Mouse (Mus musculus): ENCODE data around the gene Lpin2. TPM values are rescaled to one million over a fixed set of nuclear protein-coding genes. Genes with fewer than 3 reads are reported as not detected.

Gene Lpin2
- polyA plus RNA-seq, 1 experiment from 2014 or later, result 35.4 TPM

- no peak overlapping the region for H3K27ac ChIP-seq (ENCODE audit: low read depth, low read length)
- H3K9me3 ChIP-seq (ENCODE audit: control insufficient read depth, low read length), result no peaks in the 10 kb centered on the region
- H3K27me3 ChIP-seq (ENCODE audit: control insufficient read depth, insufficient read depth, low read length), result no peaks in the 10 kb centered on the region
- H3K9ac ChIP-seq (ENCODE audit: low read length), result no peak overlapping the region
- ATAC-seq (ENCODE audit: low FRiP score), result no peak
- H3K4me2 ChIP-seq, result no peak overlapping the region
- H3K4me3 ChIP-seq (ENCODE audit: low read depth, low read length), result no peak overlapping the region
- no peaks in the 10 kb centered on the region for H3K36me3 ChIP-seq (ENCODE audit: control insufficient read depth, insufficient read depth, low read length)
- H3K4me1 ChIP-seq (ENCODE audit: control insufficient read depth, insufficient read depth, low read length), result peaks cover 3% of the 10 kb centered on the region
- no peak for DNase-seq (ENCODE audit: low spot score, missing footprints)
- WGBS, result 81% methylated on average over 12 of the region's 12 CpGs
These were observed 24.0 kb downstream of the Lpin2 start for GRCm38 (mm10) chr17:71206136-71206893.

DNA sequence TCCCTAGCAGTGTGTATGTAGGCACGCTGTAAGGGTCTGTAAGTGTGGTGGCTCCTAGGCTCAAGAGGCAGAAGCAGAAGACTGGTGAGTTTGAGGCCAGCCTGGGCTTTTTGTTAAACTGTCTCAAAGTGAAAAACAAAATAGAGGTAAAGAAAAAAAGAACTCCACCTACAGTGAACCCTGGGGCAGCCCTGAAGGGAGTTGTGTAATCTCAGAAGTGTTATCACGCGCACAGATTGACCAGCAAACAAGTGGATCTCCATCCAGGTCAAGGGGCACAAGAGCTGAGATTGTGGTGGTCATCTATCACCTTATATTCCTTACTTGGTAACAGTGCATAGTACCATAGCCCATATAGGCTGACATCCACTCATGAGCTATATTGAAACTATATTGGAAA, 24.9 kb downstream of the Lpin2 start:
- H3K9ac ChIP-seq (ENCODE audit: low read length), result no peak overlapping the region
- DNase-seq (ENCODE audit: low spot score, missing footprints) (no peak), ATAC-seq (ENCODE audit: low FRiP score) (no peak)
- H3K36me3 ChIP-seq (ENCODE audit: control insufficient read depth, insufficient read depth, low read length), result no peaks in the 10 kb centered on the region
- H3K4me1 ChIP-seq (ENCODE audit: control insufficient read depth, insufficient read depth, low read length), result no peaks in the 10 kb centered on the region
- H3K9me3 ChIP-seq (ENCODE audit: control insufficient read depth, low read length), result no peaks in the 10 kb centered on the region
- no peak overlapping the region for H3K4me2 ChIP-seq
- H3K4me3 ChIP-seq (ENCODE audit: low read depth, low read length), result no peak overlapping the region
- no peaks in the 10 kb centered on the region for H3K27me3 ChIP-seq (ENCODE audit: control insufficient read depth, insufficient read depth, low read length)
- H3K27ac ChIP-seq (ENCODE audit: low read depth, low read length), result no peak overlapping the region
- WGBS, result 98% methylated on average over 3 of the region's 3 CpGs

GRCm38 (mm10) chr17:71208376-71208775, 26.0 kb downstream of the Lpin2 start:
- Histone ChIP-seq H3K9me3 (ENCODE audit: control insufficient read depth, low read length) (no peaks in the 10 kb centered on the region), H3K27me3 (ENCODE audit: control insufficient read depth, insufficient read depth, low read length) (no peaks in the 10 kb centered on the region), H3K4me2 (no peak overlapping the region), H3K4me3 (ENCODE audit: low read depth, low read length) (no peak overlapping the region), H3K4me1 (ENCODE audit: control insufficient read depth, insufficient read depth, low read length) (no peaks in the 10 kb centered on the region), H3K27ac (ENCODE audit: low read depth, low read length) (no peak overlapping the region), H3K36me3 (ENCODE audit: control insufficient read depth, insufficient read depth, low read length) (no peaks in the 10 kb centered on the region), H3K9ac (ENCODE audit: low read length) (no peak overlapping the region)
- 96% methylated on average over 1 of the region's 1 CpGs for WGBS
- ATAC-seq (ENCODE audit: low FRiP score), result no peak
- peak; percentile 23 for DNase-seq (ENCODE audit: low spot score, missing footprints)

DNA sequence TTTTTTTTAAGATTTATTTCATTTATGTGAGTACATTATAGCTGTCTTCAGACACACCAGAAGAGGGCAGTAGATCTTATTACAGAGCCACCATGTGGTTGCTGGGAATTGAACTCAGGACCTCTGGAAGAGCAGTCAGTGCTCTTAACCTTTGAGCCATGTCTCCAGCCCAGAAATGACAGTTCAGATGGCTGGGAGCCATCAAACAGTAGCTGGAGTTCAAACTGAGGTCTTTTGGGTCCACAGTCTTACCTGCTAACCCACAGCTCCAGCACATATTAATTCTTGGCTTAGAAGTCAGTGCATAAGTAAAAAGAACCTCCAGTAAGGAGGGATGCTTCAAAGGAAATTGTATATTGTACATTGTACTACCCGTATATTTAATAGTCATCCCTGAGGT, 26.6 kb downstream of the Lpin2 start:
- WGBS, result 98% methylated on average over 1 of the region's 1 CpGs

DNA sequence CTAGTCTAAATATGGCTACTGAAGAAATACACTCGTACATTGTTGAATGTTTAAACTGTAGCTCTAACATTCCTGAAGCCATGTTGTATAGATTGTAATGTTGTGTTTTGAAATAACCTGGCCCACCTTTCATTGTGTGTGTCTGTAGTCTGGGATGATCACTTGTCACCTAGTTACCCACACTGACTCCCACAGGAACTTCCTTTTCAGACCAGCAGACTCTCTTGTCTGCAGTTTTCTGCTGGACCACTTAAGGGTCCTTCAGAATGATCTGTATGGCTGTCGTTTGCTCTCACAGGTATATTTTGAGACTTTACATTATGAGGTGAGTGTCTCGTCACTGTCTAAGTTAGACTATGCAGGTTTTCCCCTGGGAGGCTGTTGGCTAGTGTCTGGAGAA, 27.6 kb downstream of the Lpin2 start:
- no peak for ATAC-seq (ENCODE audit: low FRiP score)
- peak; percentile 56 for DNase-seq (ENCODE audit: low spot score, missing footprints)
- H3K27ac ChIP-seq (ENCODE audit: low read depth, low read length), result no peak overlapping the region
- no peaks in the 10 kb centered on the region for H3K36me3 ChIP-seq (ENCODE audit: control insufficient read depth, insufficient read depth, low read length)
- H3K4me1 ChIP-seq (ENCODE audit: control insufficient read depth, insufficient read depth, low read length), result no peaks in the 10 kb centered on the region
- H3K9ac ChIP-seq (ENCODE audit: low read length), result no peak overlapping the region
- 92% methylated on average over 3 of the region's 3 CpGs for WGBS
- no peak overlapping the region for H3K4me2 ChIP-seq
- H3K4me3 ChIP-seq (ENCODE audit: low read depth, low read length), result no peak overlapping the region
- no peaks in the 10 kb centered on the region for H3K9me3 ChIP-seq (ENCODE audit: control insufficient read depth, low read length)
- H3K27me3 ChIP-seq (ENCODE audit: control insufficient read depth, insufficient read depth, low read length), result no peaks in the 10 kb centered on the region

More for the DNA sequence above, 26.6 kb downstream of the Lpin2 start:
- ATAC-seq (ENCODE audit: low FRiP score), result no peak
- no peaks in the 10 kb centered on the region for H3K27me3 ChIP-seq (ENCODE audit: control insufficient read depth, insufficient read depth, low read length)
- H3K9ac ChIP-seq (ENCODE audit: low read length), result no peak overlapping the region
- no peak for DNase-seq (ENCODE audit: low spot score, missing footprints)
- no peaks in the 10 kb centered on the region for H3K36me3 ChIP-seq (ENCODE audit: control insufficient read depth, insufficient read depth, low read length)
- no peaks in the 10 kb centered on the region for H3K4me1 ChIP-seq (ENCODE audit: control insufficient read depth, insufficient read depth, low read length)
- no peak overlapping the region for H3K4me3 ChIP-seq (ENCODE audit: low read depth, low read length)
- H3K4me2 ChIP-seq, result no peak overlapping the region
- H3K27ac ChIP-seq (ENCODE audit: low read depth, low read length), result no peak overlapping the region
- no peaks in the 10 kb centered on the region for H3K9me3 ChIP-seq (ENCODE audit: control insufficient read depth, low read length)

DNA sequence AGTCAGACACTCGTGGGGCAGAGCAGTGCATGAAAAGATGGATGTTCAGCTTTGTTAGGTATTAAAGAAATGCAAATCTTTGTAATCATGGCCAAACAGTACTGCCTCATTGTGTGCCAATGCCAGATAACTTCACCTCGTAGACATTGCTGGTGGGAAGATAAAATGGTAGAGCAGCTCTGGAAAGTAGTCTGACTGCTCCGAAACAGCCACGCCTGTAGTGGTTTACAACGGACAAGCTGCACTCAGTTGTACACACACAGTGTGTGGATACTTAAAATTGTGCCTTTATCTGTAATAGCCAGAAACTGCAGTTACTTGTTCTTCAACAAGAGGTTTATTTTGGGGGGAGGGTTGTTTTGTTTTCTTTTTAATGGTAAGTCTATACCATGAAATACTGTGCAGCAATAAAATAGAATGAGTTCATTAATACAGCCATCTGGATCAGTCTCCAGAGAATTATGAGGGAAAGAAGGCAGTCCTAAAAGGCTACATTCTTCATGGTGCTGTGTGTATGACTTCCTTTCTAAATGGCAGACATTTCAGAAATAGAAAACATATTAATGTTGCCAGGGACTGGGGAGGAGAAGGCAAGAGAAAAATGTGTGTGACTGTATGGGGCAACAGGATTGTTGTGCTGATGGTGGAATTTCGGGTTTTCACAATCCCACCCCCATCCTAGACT, 29.7 kb downstream of the Lpin2 start:
- no peak overlapping the region for H3K9ac ChIP-seq (ENCODE audit: low read length)
- H3K4me1 ChIP-seq (ENCODE audit: control insufficient read depth, insufficient read depth, low read length), result no peaks in the 10 kb centered on the region
- H3K4me3 ChIP-seq (ENCODE audit: low read depth, low read length), result no peak overlapping the region
- no peak overlapping the region for H3K4me2 ChIP-seq
- no peak overlapping the region for H3K27ac ChIP-seq (ENCODE audit: low read depth, low read length)
- no peaks in the 10 kb centered on the region for H3K27me3 ChIP-seq (ENCODE audit: control insufficient read depth, insufficient read depth, low read length)
- H3K36me3 ChIP-seq (ENCODE audit: control insufficient read depth, insufficient read depth, low read length), result no peaks in the 10 kb centered on the region
- peak; percentile 82 for DNase-seq (ENCODE audit: low spot score, missing footprints)
- no peaks in the 10 kb centered on the region for H3K9me3 ChIP-seq (ENCODE audit: control insufficient read depth, low read length)
- peak; percentile 33; the same call in 1 of the 2 replicates for ATAC-seq (ENCODE audit: low FRiP score)
- WGBS, result 76% methylated on average over 6 of the region's 6 CpGs

DNA sequence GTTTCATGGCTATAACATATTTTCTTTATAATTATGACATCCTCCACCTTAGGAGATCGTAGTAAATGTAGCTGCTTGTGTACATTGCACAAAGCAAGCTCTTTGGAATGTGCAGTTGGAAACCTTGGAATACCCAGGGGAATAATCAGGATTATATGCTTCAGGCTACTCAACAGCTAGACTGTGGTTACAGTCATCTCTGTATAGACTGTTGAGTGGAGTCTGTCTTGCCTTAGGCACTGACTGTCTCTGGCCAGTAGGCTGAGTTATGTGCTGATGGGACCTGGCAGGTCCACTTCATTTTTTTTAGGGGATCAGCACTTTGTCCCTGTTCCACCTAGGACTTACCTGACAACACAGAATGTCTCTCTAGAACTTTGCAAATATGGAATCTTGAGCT, 31.3 kb downstream of the Lpin2 start:
- no peak overlapping the region for H3K4me3 ChIP-seq (ENCODE audit: low read depth, low read length)
- H3K4me2 ChIP-seq, result no peak overlapping the region
- no peak overlapping the region for H3K9ac ChIP-seq (ENCODE audit: low read length)
- ATAC-seq (ENCODE audit: low FRiP score) (no peak), DNase-seq (ENCODE audit: low spot score, missing footprints) (peak; percentile 54)
- 94% methylated on average over 1 of the region's 1 CpGs for WGBS
- H3K27ac ChIP-seq (ENCODE audit: low read depth, low read length), result no peak overlapping the region
- no peaks in the 10 kb centered on the region for H3K9me3 ChIP-seq (ENCODE audit: control insufficient read depth, low read length)
- no peaks in the 10 kb centered on the region for H3K4me1 ChIP-seq (ENCODE audit: control insufficient read depth, insufficient read depth, low read length)
- no peaks in the 10 kb centered on the region for H3K27me3 ChIP-seq (ENCODE audit: control insufficient read depth, insufficient read depth, low read length)
- 0 out of 2 replicates have a peak, but pooled peaks cover 5% of the 10 kb centered on the region for H3K36me3 ChIP-seq (ENCODE audit: control insufficient read depth, insufficient read depth, low read length)

GRCm38 (mm10) chr17:71214514-71215240, 32.3 kb downstream of the Lpin2 start:
- Histone ChIP-seq H3K9me3 (ENCODE audit: control insufficient read depth, low read length) (no peaks in the 10 kb centered on the region), H3K4me3 (ENCODE audit: low read depth, low read length) (no peak overlapping the region), H3K36me3 (ENCODE audit: control insufficient read depth, insufficient read depth, low read length) (0 out of 2 replicates have a peak, but pooled peaks cover 5% of the 10 kb centered on the region), H3K9ac (ENCODE audit: low read length) (no peak overlapping the region), H3K4me1 (ENCODE audit: control insufficient read depth, insufficient read depth, low read length) (no peaks in the 10 kb centered on the region), H3K27me3 (ENCODE audit: control insufficient read depth, insufficient read depth, low read length) (no peaks in the 10 kb centered on the region), H3K4me2 (no peak overlapping the region), H3K27ac (ENCODE audit: low read depth, low read length) (no peak overlapping the region)
- ATAC-seq (ENCODE audit: low FRiP score) (no peak), DNase-seq (ENCODE audit: low spot score, missing footprints) (no peak)
- WGBS, result 94% methylated on average over 17 of the region's 17 CpGs

All from midbrain, embryonic 11.5 days (tissue).